In genomic region chr7:13036806-13037205, GRCm38 (mm10) we compare ENCODE assay signal across 8 mouse cellular contexts. TPM values are rescaled to one million over a fixed set of nuclear protein-coding genes. Genes with fewer than 3 reads are reported as not detected.
DNase-seq lines count a peak whose midpoint lies in the region; ATAC-seq and TF ChIP-seq lines count a peak whose summit lies in the region.

No protein-coding gene starts in this region.

- H3K4me1 ChIP-seq in thymus, adult 2 months (replicated peaks; ENCODE audit: control insufficient read depth, insufficient read depth, low read length), result peaks cover 25% of the 10 kb centered on the region
- H3K4me1 ChIP-seq in liver, embryonic 12.5 days, result peaks cover 58% of the 10 kb centered on the region

- WGBS in thymus, adult 2 months, result 35% methylated on average over 4 of the region's 4 CpGs
- WGBS in liver, embryonic 12.5 days (ENCODE audit: insufficient replicate concordance), result 22% methylated on average over 4 of the region's 4 CpGs

- peaks cover 13% of the 10 kb centered on the region for H3K36me3 ChIP-seq in thymus, adult 2 months (ENCODE audit: control insufficient read depth, insufficient read depth, low read length)
- peaks cover 40% of the 10 kb centered on the region for H3K36me3 ChIP-seq in liver, embryonic 12.5 days

- DNase-seq in gastrocnemius, adult 2 months, result no peak
- no peak for DNase-seq in gastrocnemius, postnatal 14 days
- no peak for DNase-seq in thymus, adult 2 months
- DNase-seq in thymus, postnatal 10 days (ENCODE audit: low spot score in 2 of 2), result no peak
- no peak for DNase-seq in left cerebral cortex, adult 9 months (ENCODE audit: low spot score in 2 of 2)
- no peak for DNase-seq in kidney, postnatal 4 days

- intact Hi-C loops in gastrocnemius, adult 2 months (cut with DNase I), result loop anchor here (5.0 kb wide), 1 partner anchor 115 kb away; the partner anchor contains the start of gene Rps5
- intact Hi-C loops in gastrocnemius, postnatal 14 days (cut with DNase I; ENCODE audit: low total_unique reads), result no loop called here

- peak overlapping the region; percentile 94 for H3K9ac ChIP-seq in liver, embryonic 12.5 days

- H3K4me3 ChIP-seq in gastrocnemius, adult 2 months, result peak overlapping the region; percentile 85
- H3K4me3 ChIP-seq in thymus, adult 2 months (ENCODE audit: control insufficient read depth, insufficient read depth, low read length), result peak overlapping the region; percentile 84; the same call in 1 of the 2 replicates
- peak overlapping the region; percentile 81 for H3K4me3 ChIP-seq in liver, embryonic 12.5 days

- no peak for TF ChIP-seq CTCF in gastrocnemius, adult 2 months (IDR thresholded peaks at IDR 0.05)
- no peak for TF ChIP-seq CTCF in thymus, adult 2 months (IDR thresholded peaks at IDR 0.05; ENCODE audit: borderline replicate concordance, control insufficient read depth, extremely low read depth, insufficient read depth, low read length, poor library complexity)

- H3K4me2 ChIP-seq in liver, embryonic 12.5 days, result peak overlapping the region; percentile 81

- H3K9me3 ChIP-seq in liver, embryonic 12.5 days (replicated peaks), result no peaks in the 10 kb centered on the region

- no peak for TF ChIP-seq POLR2A in thymus, adult 2 months (IDR thresholded peaks at IDR 0.05; ENCODE audit: control insufficient read depth, extremely low read depth, insufficient read depth, low read length, poor library complexity)

- no peaks in the 10 kb centered on the region for H3K27me3 ChIP-seq in thymus, adult 2 months (ENCODE audit: control insufficient read depth, insufficient read depth, low read length)
- H3K27me3 ChIP-seq in liver, embryonic 12.5 days (replicated peaks), result peaks cover 14% of the 10 kb centered on the region

- ATAC-seq in liver, embryonic 12.5 days, result no peak
- no peak for ATAC-seq in granulocyte monocyte progenitor cell, adult 5-6 weeks (replicated peaks; ENCODE audit: poor library complexity, severe bottlenecking)

- H3K27ac ChIP-seq in gastrocnemius, adult 2 months, result peak overlapping the region; percentile 100
- H3K27ac ChIP-seq in thymus, adult 2 months (ENCODE audit: control insufficient read depth, insufficient read depth, low read length), result no peak overlapping the region
- peak overlapping the region; percentile 98 for H3K27ac ChIP-seq in liver, embryonic 12.5 days

RNA-seq across cellular contexts. Expression of gene Ube2m, which starts 1.3 kb away (rescaled TPM):
- total RNA-seq in gastrocnemius, adult 2 months (2021), result 100 to 1,000 TPM; 136 to 146 TPM
- 100 to 1,000 TPM; 141 to 149 TPM for total RNA-seq in gastrocnemius, postnatal 14 days (2021)
- polyA plus RNA-seq in thymus, adult 2 months (2012; rRNA removed), result 236 and 244 TPM in 2 replicates
- 145 and 148 TPM in 2 replicates for polyA plus RNA-seq in liver, embryonic 12.5 days (2016; fragmentation: Nextera tagmentation; extraction: Ambion mirVana)
- total RNA-seq in granulocyte monocyte progenitor cell, adult 5-6 weeks (2014; fragmentation: Nextera tagmentation), result 196 and 197 TPM in 2 replicates
- total RNA-seq in granulocyte monocyte progenitor cell, adult 5-6 weeks (2017), result 126 and 132 TPM in 2 replicates

RNA-seq across cellular contexts. Expression of gene Chmp2a, which starts 2.2 kb away (rescaled TPM):
- total RNA-seq in gastrocnemius, adult 2 months (2021), result 100 to 1,000 TPM in 1 of 2 experiments, 10 to 100 TPM in 1; 76.2 to 106 TPM
- 100 to 1,000 TPM in 1 of 2 experiments, 10 to 100 TPM in 1; 95.6 to 103 TPM for total RNA-seq in gastrocnemius, postnatal 14 days (2021)
- polyA plus RNA-seq in thymus, adult 2 months (2012; rRNA removed), result 65.6 and 65.7 TPM in 2 replicates
- 133 and 134 TPM in 2 replicates for polyA plus RNA-seq in liver, embryonic 12.5 days (2016; fragmentation: Nextera tagmentation; extraction: Ambion mirVana)
- total RNA-seq in granulocyte monocyte progenitor cell, adult 5-6 weeks (2014; fragmentation: Nextera tagmentation), result 117 and 163 TPM in 2 replicates
- 162 and 196 TPM in 2 replicates for total RNA-seq in granulocyte monocyte progenitor cell, adult 5-6 weeks (2017)

RNA-seq across cellular contexts. Expression of gene Mzf1, which starts 17.8 kb away (rescaled TPM):
- under 1 TPM; 0.51 to 0.92 TPM for total RNA-seq in gastrocnemius, adult 2 months (2021)
- total RNA-seq in gastrocnemius, postnatal 14 days (2021), result under 1 TPM; 0.80 to 0.98 TPM
- 3.5 and 4.5 TPM in 2 replicates for polyA plus RNA-seq in thymus, adult 2 months (2012; rRNA removed)
- polyA plus RNA-seq in liver, embryonic 12.5 days (2016; fragmentation: Nextera tagmentation; extraction: Ambion mirVana), result 0.77 and 1.4 TPM in 2 replicates
- 0.43 TPM in 1 of 2 replicates, not detected in the other for total RNA-seq in granulocyte monocyte progenitor cell, adult 5-6 weeks (2014; fragmentation: Nextera tagmentation)
- total RNA-seq in granulocyte monocyte progenitor cell, adult 5-6 weeks (2017), result 0.30 and 0.57 TPM in 2 replicates

RNA-seq across cellular contexts. Expression of gene Zbtb45, which starts 27.0 kb away (rescaled TPM):
- total RNA-seq in gastrocnemius, adult 2 months (2021), result 1 to 10 TPM; 3.3 to 4.4 TPM
- 1 to 10 TPM; 4.7 to 5.1 TPM for total RNA-seq in gastrocnemius, postnatal 14 days (2021)
- polyA plus RNA-seq in thymus, adult 2 months (2012; rRNA removed), result 78.8 and 127 TPM in 2 replicates
- 16.2 and 20.0 TPM in 2 replicates for polyA plus RNA-seq in liver, embryonic 12.5 days (2016; fragmentation: Nextera tagmentation; extraction: Ambion mirVana)
- total RNA-seq in granulocyte monocyte progenitor cell, adult 5-6 weeks (2014; fragmentation: Nextera tagmentation), result 8.5 and 19.8 TPM in 2 replicates
- 4.9 and 11.9 TPM in 2 replicates for total RNA-seq in granulocyte monocyte progenitor cell, adult 5-6 weeks (2017)

RNA-seq across cellular contexts. Expression of gene Trim28, which starts 37.9 kb away (rescaled TPM):
- total RNA-seq in gastrocnemius, adult 2 months (2021), result 10 to 100 TPM; 71.3 to 71.5 TPM
- 10 to 100 TPM; 67.0 to 85.9 TPM for total RNA-seq in gastrocnemius, postnatal 14 days (2021)
- 902 and 905 TPM in 2 replicates for polyA plus RNA-seq in thymus, adult 2 months (2012; rRNA removed)
- polyA plus RNA-seq in liver, embryonic 12.5 days (2016; fragmentation: Nextera tagmentation; extraction: Ambion mirVana), result 201 and 203 TPM in 2 replicates
- 599 and 728 TPM in 2 replicates for total RNA-seq in granulocyte monocyte progenitor cell, adult 5-6 weeks (2014; fragmentation: Nextera tagmentation)
- total RNA-seq in granulocyte monocyte progenitor cell, adult 5-6 weeks (2017), result 489 and 493 TPM in 2 replicates
